Mouse (Mus musculus) forebrain, postnatal 0 days (tissue): ENCODE data around the gene Psmb5. TPM values are rescaled to one million over a fixed set of nuclear protein-coding genes. Genes with fewer than 3 reads are reported as not detected.
A peak's percentile ranks its signal among the peaks of the same experiment; 100 is the strongest.

Experiments
- ATAC-seq: fragments of 200-750 bp; cut with Nextera tagmentation; 2 replicates; pipeline ENCODE4 v1.8.0; 2017; ENCODE audit warnings: mild to moderate bottlenecking, moderate library complexity
- DNase-seq: peaks from one replicate; pipeline ENCODE4 v3.0.0-alpha.2; 2015
- H3K27ac ChIP-seq: fragments of 300-500 bp; sonication (generic); 2 replicates; pipeline ENCODE4 v1.5.1; 2014; ENCODE audit warnings: low read depth, mild to moderate bottlenecking, antibody characterized with exemption, low read length, moderate library complexity, mixed read lengths
- H3K27me3 ChIP-seq: fragments of 300-500 bp; sonication (generic); 2 replicates; pipeline ENCODE4 v1.6.1; 2014; ENCODE audit warnings: mild to moderate bottlenecking, low read length, mixed read lengths; ENCODE audit not compliant: insufficient read depth
- H3K36me3 ChIP-seq: fragments of 300-500 bp; sonication (generic); 2 replicates; pipeline ENCODE4 v1.6.1; 2014; ENCODE audit warnings: mild to moderate bottlenecking, moderate library complexity; ENCODE audit not compliant: insufficient read depth
- H3K4me1 ChIP-seq: fragments of 300-500 bp; sonication (generic); 2 replicates; pipeline ENCODE4 v1.6.1; 2014; ENCODE audit warnings: antibody characterized with exemption; ENCODE audit not compliant: insufficient read depth
- H3K4me2 ChIP-seq: fragments of 300-500 bp; sonication (generic); 2 replicates; pipeline ENCODE4 v1.6.1; 2014; ENCODE audit warnings: low read depth, mild to moderate bottlenecking, moderate library complexity
- H3K4me3 ChIP-seq: fragments of 300-500 bp; sonication (generic); 2 replicates; pipeline ENCODE4 v1.5.1; 2014; ENCODE audit warnings: low read depth, low read length, mixed read lengths
- H3K9ac ChIP-seq: fragments of 300-500 bp; sonication (generic); 2 replicates; pipeline ENCODE4 v1.6.1; 2014; ENCODE audit warnings: mild to moderate bottlenecking
- H3K9me3 ChIP-seq: fragments of 300-500 bp; sonication (generic); 2 replicates; pipeline ENCODE4 v1.6.1; 2016; ENCODE audit warnings: low read length
- CTCF ChIP-seq: sonication (generic); IDR thresholded peaks from 2 replicates; pipeline ENCODE4 v1.5.1; 2016; ENCODE audit warnings: antibody characterized with exemption, control low read depth, low read depth
- WGBS: fragments of 180-500 bp; shearing (Covaris S2); extraction: QIAGEN DNeasy Blood & Tissue Kit; methylation state at CpG from one replicate; pipeline ENCODE4 v1.1.7; 2014; 5-methylcytosine and 5-hydroxymethylcytosine counted together
- polyA plus RNA-seq: library from polyadenylated mRNA; unstranded; fragments of >200 nt; fragmentation: Nextera tagmentation; extraction: Ambion mirVana; gene quantifications from 2 replicates; pipeline ENCODE4 v1.2.1, GENCODE M21; 2015
- total RNA-seq: library from RNA; depleted of rRNA; stranded (reverse); fragments of >200 nt; gene quantifications from 2 replicates; pipeline ENCODE4 v1.2.3, GENCODE M21; 2014; rRNA removed

Psmb5 gene
- total RNA-seq: 180 and 239 TPM in 2 replicates
- polyA plus RNA-seq: 420 and 499 TPM in 2 replicates

GRCm38 (mm10) chr14:54617897-54618365 lies at the start of gene Psmb5:
Gene Psmb5, minus strand, starts transcription at chr14:54618022.
- peak; percentile 95 for ATAC-seq
- H3K27ac ChIP-seq: peak within 1 kb of the TSS; percentile 70
- WGBS: under 1% methylated on average over 21 of the region's 25 CpGs

GRCm38 (mm10) chr14:54664477-54665222 lies 46.8 kb upstream of the Psmb5 start:
- H3K4me3 ChIP-seq: no peak overlapping the region
- ATAC-seq: no peak
- no peak for DNase-seq
- H3K9ac ChIP-seq: no peak overlapping the region
- H3K4me1 ChIP-seq: no peaks in the 10 kb centered on the region
- no peaks in the 10 kb centered on the region for H3K9me3 ChIP-seq
- WGBS: 95% methylated on average over 10 of the region's 10 CpGs
- H3K4me2 ChIP-seq: no peak overlapping the region
- peaks cover 83% of the 10 kb centered on the region for H3K36me3 ChIP-seq
- no peaks in the 10 kb centered on the region for H3K27me3 ChIP-seq
- TF ChIP-seq CTCF: no peak
- H3K27ac ChIP-seq: no peak overlapping the region

More at GRCm38 (mm10) chr14:54617897-54618365, at the start of gene Psmb5:
- Histone ChIP-seq H3K4me2 (peak within 1 kb of the TSS; percentile 70), H3K4me1 (0 out of 2 replicates have a peak, but pooled peaks cover 5% of the 10 kb centered on the region), H3K27me3 (no peaks in the 10 kb centered on the region), H3K9ac (peak within 1 kb of the TSS; percentile 84), H3K36me3 (peaks cover 13% of the 10 kb centered on the region), H3K4me3 (peak within 1 kb of the TSS; percentile 60), H3K9me3 (no peaks in the 10 kb centered on the region)
- DNase-seq: peak; percentile 96
- TF ChIP-seq CTCF: no peak

- Histone ChIP-seq H3K4me1 (no peaks in the 10 kb centered on the region), H3K27ac (no peak overlapping the region), H3K9me3 (no peaks in the 10 kb centered on the region), H3K36me3 (peaks cover 82% of the 10 kb centered on the region), H3K9ac (no peak overlapping the region), H3K4me2 (no peak overlapping the region), H3K27me3 (no peaks in the 10 kb centered on the region), H3K4me3 (no peak overlapping the region)
- DNase-seq: no peak
- ATAC-seq: no peak
- TF ChIP-seq CTCF: no peak
- WGBS: 89% methylated on average over 2 of the region's 2 CpGs
Measured at GRCm38 (mm10) chr14:54660009-54660408, 42.2 kb upstream of the Psmb5 start.

- H3K4me1 ChIP-seq: peaks cover 16% of the 10 kb centered on the region
- ATAC-seq (peak; percentile 92), DNase-seq (peak; percentile 89)
- H3K9me3 ChIP-seq: no peaks in the 10 kb centered on the region
- peak overlapping the region; percentile 67 for H3K4me2 ChIP-seq
- 0% methylated on average over 12 of the region's 12 CpGs for WGBS
- H3K9ac ChIP-seq: peak overlapping the region; percentile 85
- peak overlapping the region; percentile 87 for H3K4me3 ChIP-seq
- H3K27me3 ChIP-seq: no peaks in the 10 kb centered on the region
- peak; percentile 10; the same call in 1 of the 2 replicates for TF ChIP-seq CTCF
- H3K27ac ChIP-seq: peak overlapping the region; percentile 93
- peaks cover 50% of the 10 kb centered on the region for H3K36me3 ChIP-seq
Measured at GRCm38 (mm10) chr14:54653496-54653895, 35.7 kb upstream of the Psmb5 start.

GRCm38 (mm10) chr14:54652787-54653186 lies 35.0 kb upstream of the Psmb5 start:
- 3% methylated on average over 7 of the region's 7 CpGs for WGBS
- ATAC-seq: peak; percentile 23; the same call in 1 of the 2 replicates

GRCm38 (mm10) chr14:54651556-54651955 lies 33.7 kb upstream of the Psmb5 start:
- H3K27ac ChIP-seq: no peak overlapping the region
- TF ChIP-seq CTCF: no peak
- ATAC-seq (no peak), DNase-seq (no peak)
- no peak overlapping the region for H3K4me3 ChIP-seq
- no peaks in the 10 kb centered on the region for H3K27me3 ChIP-seq
- H3K4me2 ChIP-seq: peak overlapping the region; percentile 67; the same call in 1 of the 2 replicates
- H3K9ac ChIP-seq: no peak overlapping the region
- peaks cover 53% of the 10 kb centered on the region for H3K36me3 ChIP-seq
- H3K9me3 ChIP-seq: no peaks in the 10 kb centered on the region
- peaks cover 16% of the 10 kb centered on the region for H3K4me1 ChIP-seq
- WGBS: 74% methylated on average over 4 of the region's 4 CpGs

More at GRCm38 (mm10) chr14:54652787-54653186, 35.0 kb upstream of the Psmb5 start:
- Histone ChIP-seq H3K9ac (peak overlapping the region; percentile 85), H3K9me3 (no peaks in the 10 kb centered on the region), H3K27me3 (no peaks in the 10 kb centered on the region), H3K4me2 (peak overlapping the region; percentile 67), H3K4me1 (peaks cover 16% of the 10 kb centered on the region), H3K36me3 (peaks cover 50% of the 10 kb centered on the region), H3K4me3 (peak overlapping the region; percentile 87), H3K27ac (peak overlapping the region; percentile 93)
- TF ChIP-seq CTCF: no peak
- DNase-seq: peak; percentile 19
